Mouse (Mus musculus): ENCODE results near the gene Tnfrsf12a. TPM values are rescaled to one million over a fixed set of nuclear protein-coding genes. Genes with fewer than 3 reads are reported as not detected.

The Tnfrsf12a gene
- polyA plus RNA-seq (2012; rRNA removed), result 10.0 and 14.4 TPM in 2 replicates

DNA sequence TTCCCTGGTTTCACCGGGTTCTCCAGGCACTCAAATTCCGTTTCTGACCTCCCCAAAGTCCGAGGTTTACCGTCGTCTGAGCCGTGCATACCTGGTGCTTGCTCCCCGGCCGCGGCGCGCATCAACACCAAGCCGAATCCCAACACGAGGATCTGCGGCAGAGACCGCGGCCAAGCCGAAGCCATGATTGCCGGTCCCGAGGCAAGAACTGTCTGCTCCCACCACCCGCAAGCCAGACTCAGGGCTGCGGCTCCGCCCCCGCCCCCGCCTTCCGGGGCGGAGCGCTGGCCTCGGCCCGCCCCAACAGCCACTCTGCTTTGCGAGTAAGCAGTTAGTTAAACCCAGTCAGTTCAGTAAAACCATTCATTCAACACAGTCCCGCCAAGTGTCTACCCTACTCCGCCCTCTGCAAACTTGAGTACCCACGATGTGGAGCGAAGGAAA lies at the start of gene Tnfrsf12a:
TSS of gene Tnfrsf12a (minus strand) at position 233 of the 444 bp plus-strand sequence.
- under 1% methylated on average over 34 of the region's 34 CpGs for WGBS

DNA sequence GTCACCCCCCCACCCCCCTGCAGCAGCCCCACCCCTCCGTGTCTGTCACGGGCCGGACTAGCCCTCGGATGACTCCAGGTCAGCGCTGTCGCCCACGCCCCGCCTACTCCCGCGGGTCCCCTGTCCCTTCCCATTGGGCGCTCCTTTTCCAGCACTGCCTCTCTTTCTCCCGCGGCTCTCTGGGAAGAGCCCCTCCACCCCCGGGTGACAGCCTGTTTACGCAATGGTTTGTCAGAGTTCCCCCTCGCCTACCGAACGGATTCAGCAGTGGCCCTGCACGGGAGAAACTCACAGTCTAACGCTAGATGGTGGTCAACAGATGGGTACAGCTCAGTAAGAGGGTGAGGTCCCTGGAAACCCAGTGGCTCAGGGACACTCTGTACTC lies 49.5 kb upstream of the Tnfrsf12a start:
- DNase-seq, result peak; percentile 81
- WGBS, result 1% methylated on average over 20 of the region's 20 CpGs

More for the DNA sequence above, at the start of gene Tnfrsf12a:
- TF ChIP-seq CTCF (conservative IDR thresholded peaks at IDR 0.05; ENCODE audit: insufficient read depth, insufficient read length, low read depth, low read length) (no peak), POLR2A (IDR thresholded peaks at IDR 0.05; ENCODE audit: low read depth, low read length) (peak; percentile 95)
- peak within 1 kb of the TSS; percentile 64 for H3K27ac ChIP-seq (ENCODE audit: insufficient read depth, low read depth, low read length)
- no peaks in the 10 kb centered on the region for H3K36me3 ChIP-seq (ENCODE audit: control insufficient read depth, insufficient read depth, low read length)
- no peaks in the 10 kb centered on the region for H3K27me3 ChIP-seq (replicated peaks; ENCODE audit: control insufficient read depth, insufficient read depth, low read length)
- H3K4me3 ChIP-seq (ENCODE audit: insufficient read depth, low read depth, low read length), result peak within 1 kb of the TSS; percentile 96
- DNase-seq, result peak; percentile 93
- H3K4me1 ChIP-seq (ENCODE audit: control insufficient read depth, insufficient read depth, low read length), result peaks cover 17% of the 10 kb centered on the region

DNA sequence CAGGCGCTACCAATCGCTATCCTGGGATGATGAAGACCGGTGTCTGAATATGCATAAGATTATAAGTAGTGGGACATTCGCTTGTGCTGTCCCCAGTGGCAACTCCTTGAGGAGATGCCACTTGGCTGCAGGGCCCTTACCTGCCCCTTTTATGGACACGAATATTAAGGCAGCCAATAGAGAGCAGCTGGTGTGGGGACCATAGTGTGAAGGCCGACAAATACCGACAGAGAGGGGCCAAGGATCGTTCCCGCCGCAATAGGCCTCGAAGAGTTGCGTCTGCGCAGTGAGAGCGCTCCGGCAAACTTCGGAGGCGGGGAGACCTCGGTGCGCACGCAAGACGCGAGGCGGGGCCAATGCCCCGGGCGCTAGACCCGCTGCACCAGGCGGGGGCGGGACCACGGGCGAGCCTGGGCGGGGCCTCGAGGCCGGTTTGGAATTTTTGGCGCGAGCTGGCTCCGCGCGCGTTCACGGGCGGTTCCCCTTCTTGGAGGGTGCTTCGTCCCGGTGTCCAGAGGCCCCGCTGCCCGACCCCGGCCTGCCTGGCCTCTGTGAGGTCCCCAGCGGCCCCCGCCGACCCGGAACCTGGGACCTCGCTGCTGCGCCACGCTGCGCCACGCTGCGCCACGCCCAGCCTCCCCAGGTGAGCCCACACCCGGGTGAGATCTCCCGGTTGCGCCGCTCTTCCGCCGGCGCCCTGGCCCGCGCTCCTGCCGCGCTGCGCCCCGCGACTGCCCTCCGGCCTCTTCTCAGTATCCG lies 48.9 kb upstream of the Tnfrsf12a start, which contains the start of gene Pkmyt1:
TSS of gene Pkmyt1 (plus strand) at position 338 of the 759 bp plus-strand sequence.
- H3K27ac ChIP-seq (ENCODE audit: insufficient read depth, low read depth, low read length), result no peak within 1 kb of the TSS
- H3K36me3 ChIP-seq (ENCODE audit: control insufficient read depth, insufficient read depth, low read length), result no peaks in the 10 kb centered on the region
- peak; percentile 97 for DNase-seq
- no peaks in the 10 kb centered on the region for H3K27me3 ChIP-seq (replicated peaks; ENCODE audit: control insufficient read depth, insufficient read depth, low read length)
- H3K4me1 ChIP-seq (ENCODE audit: control insufficient read depth, insufficient read depth, low read length), result no peaks in the 10 kb centered on the region; the same call in 1 of the 2 replicates
- TF ChIP-seq CTCF (conservative IDR thresholded peaks at IDR 0.05; ENCODE audit: insufficient read depth, insufficient read length, low read depth, low read length), result no peak
- peak; percentile 60 for TF ChIP-seq POLR2A (IDR thresholded peaks at IDR 0.05; ENCODE audit: low read depth, low read length)
- peak within 1 kb of the TSS; percentile 66 for H3K4me3 ChIP-seq (ENCODE audit: insufficient read depth, low read depth, low read length)
- WGBS, result under 1% methylated on average over 73 of the region's 73 CpGs

More for the DNA sequence above, 49.5 kb upstream of the Tnfrsf12a start:
- H3K36me3 ChIP-seq (ENCODE audit: control insufficient read depth, insufficient read depth, low read length), result no peaks in the 10 kb centered on the region
- H3K4me3 ChIP-seq (ENCODE audit: insufficient read depth, low read depth, low read length), result peak overlapping the region; percentile 66
- H3K4me1 ChIP-seq (ENCODE audit: control insufficient read depth, insufficient read depth, low read length), result no peaks in the 10 kb centered on the region
- no peak for TF ChIP-seq POLR2A (IDR thresholded peaks at IDR 0.05; ENCODE audit: low read depth, low read length)
- TF ChIP-seq CTCF (conservative IDR thresholded peaks at IDR 0.05; ENCODE audit: insufficient read depth, insufficient read length, low read depth, low read length), result 0 out of 2 replicates have a peak, but pooled peaks have one; percentile 12
- no peaks in the 10 kb centered on the region for H3K27me3 ChIP-seq (replicated peaks; ENCODE audit: control insufficient read depth, insufficient read depth, low read length)
- no peak overlapping the region for H3K27ac ChIP-seq (ENCODE audit: insufficient read depth, low read depth, low read length)

DNA sequence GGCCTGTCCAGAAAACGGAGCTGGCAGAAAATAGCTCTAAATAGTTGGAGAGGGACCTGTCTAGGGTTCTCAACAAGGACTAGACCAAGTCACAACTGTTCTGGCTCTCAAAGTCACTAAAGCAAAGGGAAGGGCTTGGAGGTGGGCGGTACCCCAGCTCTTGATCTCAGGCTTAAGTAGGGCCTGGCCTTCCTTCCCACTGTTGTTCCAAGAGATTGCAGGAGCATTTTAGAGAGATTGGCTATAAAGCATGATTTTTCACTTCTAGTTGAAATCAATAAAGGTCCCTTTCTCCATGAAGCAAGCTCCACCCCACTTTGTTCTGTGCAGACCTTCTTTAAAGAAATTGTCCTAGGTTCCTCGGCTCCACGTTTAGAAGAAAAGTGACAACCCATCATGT lies 48.2 kb upstream of the Tnfrsf12a start:
- TF ChIP-seq CTCF (conservative IDR thresholded peaks at IDR 0.05; ENCODE audit: insufficient read depth, insufficient read length, low read depth, low read length) (no peak), POLR2A (IDR thresholded peaks at IDR 0.05; ENCODE audit: low read depth, low read length) (no peak)
- WGBS, result 59% methylated on average over 4 of the region's 4 CpGs
- no peak overlapping the region for H3K27ac ChIP-seq (ENCODE audit: insufficient read depth, low read depth, low read length)
- no peaks in the 10 kb centered on the region for H3K36me3 ChIP-seq (ENCODE audit: control insufficient read depth, insufficient read depth, low read length)
- H3K4me1 ChIP-seq (ENCODE audit: control insufficient read depth, insufficient read depth, low read length), result no peaks in the 10 kb centered on the region; the same call in 1 of the 2 replicates
- peak overlapping the region; percentile 66; the same call in 1 of the 2 replicates for H3K4me3 ChIP-seq (ENCODE audit: insufficient read depth, low read depth, low read length)
- no peak for DNase-seq
- H3K27me3 ChIP-seq (replicated peaks; ENCODE audit: control insufficient read depth, insufficient read depth, low read length), result no peaks in the 10 kb centered on the region

DNA sequence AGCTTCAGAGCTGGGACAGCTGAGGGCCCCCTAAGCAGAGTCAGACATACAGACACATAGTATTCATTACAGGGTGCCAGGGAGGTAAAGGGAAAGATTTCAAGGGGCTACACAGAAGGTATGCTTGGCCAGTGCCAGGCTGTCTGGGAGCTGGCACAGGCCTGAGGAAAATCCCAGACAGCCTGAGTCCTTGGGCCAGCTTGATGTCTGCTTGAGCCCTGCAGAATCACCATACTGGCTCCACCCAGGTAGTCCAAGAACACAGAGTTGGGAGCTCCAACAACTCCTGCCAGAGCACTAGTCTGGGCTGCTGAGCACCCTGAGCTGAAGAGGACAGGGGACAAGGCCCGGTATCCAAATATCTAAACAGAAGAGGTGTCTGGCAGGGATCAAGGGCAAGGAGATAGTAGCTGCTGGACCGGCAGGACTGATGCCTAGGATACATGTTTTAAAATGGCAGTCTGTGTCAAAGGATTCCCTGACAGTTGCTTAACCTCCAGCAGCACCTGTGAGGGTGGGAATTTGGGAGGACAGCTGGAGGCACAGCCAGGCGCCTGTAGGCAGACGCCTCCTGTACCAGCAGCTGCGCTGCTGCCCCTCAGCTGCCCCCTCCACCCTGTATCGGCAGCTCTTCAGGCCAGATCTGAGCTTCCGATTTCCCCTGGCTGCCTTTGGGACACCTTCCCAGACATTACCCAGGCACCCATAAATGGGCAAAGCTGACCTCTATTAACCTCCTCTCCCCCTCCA lies 45.3 kb upstream of the Tnfrsf12a start, which contains the start of gene 1520401A03Rik:
TSS of gene 1520401A03Rik (minus strand) at position 408 of the 750 bp plus-strand sequence.
- 88% methylated on average over 7 of the region's 7 CpGs for WGBS
- TF ChIP-seq POLR2A (IDR thresholded peaks at IDR 0.05; ENCODE audit: low read depth, low read length), result no peak
- no peak for TF ChIP-seq CTCF (conservative IDR thresholded peaks at IDR 0.05; ENCODE audit: insufficient read depth, insufficient read length, low read depth, low read length)
- Histone ChIP-seq H3K36me3 (ENCODE audit: control insufficient read depth, insufficient read depth, low read length) (no peaks in the 10 kb centered on the region), H3K4me3 (ENCODE audit: insufficient read depth, low read depth, low read length) (no peak within 1 kb of the TSS), H3K4me1 (ENCODE audit: control insufficient read depth, insufficient read depth, low read length) (no peaks in the 10 kb centered on the region; the same call in 1 of the 2 replicates), H3K27ac (ENCODE audit: insufficient read depth, low read depth, low read length) (no peak within 1 kb of the TSS), H3K27me3 (replicated peaks; ENCODE audit: control insufficient read depth, insufficient read depth, low read length) (no peaks in the 10 kb centered on the region)
- no peak for DNase-seq

DNA sequence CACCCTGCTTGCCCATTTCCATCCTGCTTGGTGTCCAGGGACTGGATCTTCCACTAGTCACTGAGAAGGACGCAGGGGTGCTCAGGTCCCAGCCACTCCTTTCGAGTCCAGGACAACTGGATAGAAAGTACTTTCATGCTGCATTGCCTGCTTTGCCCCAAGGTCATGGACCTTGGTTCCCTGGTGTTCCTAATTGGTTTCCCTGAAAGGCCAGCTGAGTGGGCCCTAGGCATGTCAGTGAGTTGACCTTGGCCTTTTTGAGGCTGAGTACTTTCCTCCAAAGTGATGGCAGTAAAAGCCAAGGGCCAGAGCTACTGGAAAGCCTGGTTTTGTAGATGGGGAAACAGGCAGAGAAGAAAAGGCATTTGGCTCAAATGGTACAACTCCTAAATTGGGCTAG lies 44.6 kb upstream of the Tnfrsf12a start:
- no peaks in the 10 kb centered on the region for H3K27me3 ChIP-seq (replicated peaks; ENCODE audit: control insufficient read depth, insufficient read depth, low read length)
- no peak for TF ChIP-seq POLR2A (IDR thresholded peaks at IDR 0.05; ENCODE audit: low read depth, low read length)
- no peak for TF ChIP-seq CTCF (conservative IDR thresholded peaks at IDR 0.05; ENCODE audit: insufficient read depth, insufficient read length, low read depth, low read length)
- H3K4me1 ChIP-seq (ENCODE audit: control insufficient read depth, insufficient read depth, low read length), result no peaks in the 10 kb centered on the region; the same call in 1 of the 2 replicates
- 76% methylated on average over 2 of the region's 2 CpGs for WGBS
- DNase-seq, result no peak
- no peak overlapping the region for H3K27ac ChIP-seq (ENCODE audit: insufficient read depth, low read depth, low read length)
- no peak overlapping the region for H3K4me3 ChIP-seq (ENCODE audit: insufficient read depth, low read depth, low read length)
- no peaks in the 10 kb centered on the region for H3K36me3 ChIP-seq (ENCODE audit: control insufficient read depth, insufficient read depth, low read length)
